Mouse (Mus musculus) heart, embryonic 16.5 days (tissue): ENCODE measurements at regions not wholly inside any gene's neighbourhood (a gene's known extent, or its start where the extent isn't known, plus 50 kb on each side); places are given as distances from the start of the nearest gene placed in this dataset.

Experiments used
- ATAC-seq: fragments of 200-750 bp; cut with Nextera tagmentation; replicated peaks from 2 replicates; pipeline ENCODE4 v1.8.0; 2017; ENCODE audit warnings: moderate number of reproducible peaks; ENCODE audit not compliant: insufficient read depth, low FRiP score; ENCODE audit errors: extremely low read depth
- H3K27ac ChIP-seq: fragments of 300-500 bp; sonication (generic); 2 replicates; pipeline ENCODE4 v1.5.1; 2014; ENCODE audit warnings: mild to moderate bottlenecking, low read length, control low read depth, moderate library complexity
- H3K27me3 ChIP-seq: fragments of 300-500 bp; sonication (generic); 2 replicates; pipeline ENCODE4 v1.6.1; 2014; ENCODE audit warnings: low read length, mixed read lengths; ENCODE audit not compliant: control insufficient read depth, insufficient read depth
- H3K36me3 ChIP-seq: fragments of 300-500 bp; sonication (generic); 2 replicates; pipeline ENCODE4 v1.6.1; 2014; ENCODE audit not compliant: control insufficient read depth, insufficient read depth
- H3K4me1 ChIP-seq: fragments of 300-500 bp; sonication (generic); 2 replicates; pipeline ENCODE4 v1.6.1; 2014; ENCODE audit warnings: low read length, mixed read lengths; ENCODE audit not compliant: control insufficient read depth, insufficient read depth
- H3K4me2 ChIP-seq: fragments of 300-500 bp; sonication (generic); 2 replicates; pipeline ENCODE4 v1.6.1; 2014; ENCODE audit warnings: low read depth, mild to moderate bottlenecking, control low read depth, low read length
- H3K4me3 ChIP-seq: fragments of 300-500 bp; sonication (generic); 2 replicates; pipeline ENCODE4 v1.5.1; 2014; ENCODE audit warnings: mild to moderate bottlenecking, control low read depth, low read length
- H3K9ac ChIP-seq: fragments of 300-500 bp; sonication (generic); 2 replicates; pipeline ENCODE4 v1.6.1; 2014; ENCODE audit warnings: low read length, control low read depth
- H3K9me3 ChIP-seq: fragments of 300-500 bp; sonication (generic); replicated peaks from 2 replicates; pipeline ENCODE4 v1.6.1; 2016; ENCODE audit warnings: low read length; ENCODE audit not compliant: control insufficient read depth
- WGBS: fragments of 180-500 bp; shearing (Covaris S2); extraction: QIAGEN DNeasy Blood & Tissue Kit; methylation state at CpG from one replicate; pipeline ENCODE4 v1.1.7; 2014; 5-methylcytosine and 5-hydroxymethylcytosine counted together

GRCm38 (mm10) chr16:28982901-28983300 lies 53.4 kb upstream of the Mb21d2 start:
- H3K27ac ChIP-seq = no peak overlapping the region
- no peaks in the 10 kb centered on the region for H3K4me1 ChIP-seq
- H3K9me3 ChIP-seq = peaks cover 5% of the 10 kb centered on the region; the same call in 1 of the 2 replicates
- 80% methylated on average over 7 of the region's 7 CpGs for WGBS
- ATAC-seq = no peak
- no peak overlapping the region for H3K9ac ChIP-seq
- H3K4me2 ChIP-seq = no peak overlapping the region
- no peaks in the 10 kb centered on the region for H3K36me3 ChIP-seq
- H3K27me3 ChIP-seq = no peaks in the 10 kb centered on the region
- H3K4me3 ChIP-seq = no peak overlapping the region
